Mouse (Mus musculus) urinary bladder, postnatal 4 days (tissue): ENCODE measurements around the gene Tex38.

ENCODE experiments used
- DNase-seq, 2 experiments: peaks; one replicate each; pipeline ENCODE4 v3.0.0; 2021 to 2022; ENCODE audit warnings: low spot score in 2 of 2

The Tex38 gene

GRCm38 (mm10) chr4:115780918-115781317, at the start of gene Tex38:
TSS of gene Tex38 (minus strand) at chr4:115781018.
- no peak for DNase-seq

GRCm38 (mm10) chr4:115830491-115830890, 49.7 kb upstream of the Tex38 start:
- no peak for DNase-seq

GRCm38 (mm10) chr4:115828572-115828902, 47.7 kb upstream of the Tex38 start:
- no peak for DNase-seq

DNA sequence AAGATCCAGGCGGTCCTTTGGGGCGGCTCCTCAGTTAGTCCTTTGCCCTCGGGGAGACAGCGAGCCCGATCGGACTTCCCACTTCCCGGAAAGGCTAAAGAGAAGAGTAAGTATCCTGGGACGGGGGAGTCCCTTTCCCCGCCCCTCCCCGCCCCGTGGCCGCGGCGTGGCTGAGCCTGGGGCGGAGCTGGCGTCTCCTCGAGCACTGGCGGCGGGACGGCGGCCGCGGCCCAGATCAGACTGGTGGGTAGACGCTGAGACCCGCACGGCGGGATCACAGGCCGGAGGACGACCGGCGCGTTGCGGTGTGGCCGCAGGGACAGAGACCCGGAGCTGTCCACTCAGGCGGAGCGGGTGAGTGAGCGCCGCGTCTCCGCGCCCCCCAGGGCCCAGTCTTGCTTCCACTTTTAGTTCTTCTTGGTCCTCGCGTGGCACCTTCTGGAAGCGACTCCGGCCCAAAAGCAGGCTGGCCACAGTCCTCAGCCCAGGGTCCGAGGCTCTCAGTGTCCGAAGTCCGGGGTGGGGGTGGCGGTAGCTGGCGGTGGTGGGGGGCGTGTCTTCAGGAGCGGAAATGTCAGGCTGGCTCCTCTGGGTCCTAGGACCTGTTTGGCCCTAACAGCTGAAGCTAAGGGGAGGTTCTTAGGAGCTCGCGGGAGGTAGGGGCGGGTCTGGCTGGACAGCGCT, 47.2 kb upstream of the Tex38 start, which contains the start of gene Mob3c:
Mob3c (plus strand) TSS at position 205 of the 684 bp plus-strand sequence.
- DNase-seq = peak; percentile 76 to 77

DNA sequence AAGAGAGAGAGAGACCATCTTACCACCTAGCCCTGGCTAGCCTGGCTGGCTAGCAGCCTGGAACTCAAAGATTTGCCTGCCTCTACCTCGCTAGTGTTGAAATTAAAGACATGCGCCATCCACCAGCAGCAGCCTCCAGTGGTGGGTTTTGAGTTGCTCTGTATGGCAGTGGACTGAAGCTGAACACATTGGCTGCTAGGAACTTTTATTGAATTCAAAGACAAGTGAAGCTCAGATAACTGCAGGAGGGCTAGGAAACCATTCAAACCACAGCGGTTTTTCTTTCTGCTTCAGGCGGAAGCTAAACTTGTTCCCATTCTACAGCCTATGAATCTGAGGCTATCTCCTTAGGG, 46.7 kb upstream of the Tex38 start:
- no peak for DNase-seq

DNA sequence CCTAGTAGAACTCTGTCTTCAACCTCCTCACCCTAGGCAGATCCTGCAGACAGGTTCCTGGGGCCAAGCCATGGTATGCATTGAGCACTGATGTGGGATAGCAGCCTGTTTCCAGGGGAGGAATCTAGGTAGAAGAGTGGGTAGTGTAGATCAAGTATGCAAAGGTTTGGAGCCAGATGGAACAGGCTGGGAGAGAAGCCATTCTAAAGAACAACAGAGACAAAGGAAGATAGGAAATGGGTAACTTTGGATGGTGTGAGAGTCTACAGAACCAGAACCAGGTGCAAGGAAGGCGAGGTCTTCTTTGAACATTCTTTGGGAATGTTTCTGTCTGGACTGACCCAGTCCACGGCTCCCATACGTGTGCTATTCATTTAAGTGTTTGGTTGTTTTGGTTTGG, 46.2 kb upstream of the Tex38 start:
- no peak for DNase-seq

DNA sequence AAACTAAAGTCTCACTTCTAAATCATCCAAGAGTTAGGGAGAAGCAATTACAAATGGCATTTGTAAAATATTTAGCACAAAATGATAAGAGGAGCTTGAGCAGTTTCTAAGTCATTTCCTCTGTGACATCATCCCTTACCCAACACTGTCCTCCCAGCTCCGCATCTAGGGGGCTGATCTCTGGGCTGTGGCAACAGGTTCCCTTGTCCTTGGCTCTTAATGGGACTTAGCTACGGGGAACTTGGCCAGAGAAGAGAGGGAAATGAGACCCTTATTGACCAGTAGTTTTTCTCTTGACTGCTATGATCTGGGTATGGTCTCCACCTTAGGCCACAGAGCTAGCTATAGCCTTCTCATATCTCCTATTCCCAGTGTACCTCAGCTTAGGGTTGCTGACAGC, 44.5 kb upstream of the Tex38 start:
- DNase-seq = no peak

DNA sequence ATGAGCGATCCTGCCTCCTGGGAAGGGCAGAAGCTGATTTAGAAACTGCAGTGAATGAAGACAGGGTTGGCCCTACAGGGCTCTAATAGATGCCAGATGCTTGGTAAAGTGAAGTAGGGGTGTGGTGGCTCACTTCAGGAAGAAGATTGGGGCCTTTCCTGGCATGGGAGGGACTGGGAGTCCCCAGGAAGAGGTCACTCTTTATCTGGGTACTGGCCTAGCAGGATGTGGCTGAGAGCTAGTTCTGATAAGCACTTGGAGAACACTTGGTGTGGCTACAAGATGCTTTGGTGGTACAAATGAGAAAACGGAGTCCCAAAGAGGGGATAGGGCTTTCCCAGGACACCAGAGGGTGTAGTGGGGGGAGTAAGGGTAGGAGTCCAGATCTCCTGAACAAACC, 43.4 kb upstream of the Tex38 start:
- DNase-seq = no peak

DNA sequence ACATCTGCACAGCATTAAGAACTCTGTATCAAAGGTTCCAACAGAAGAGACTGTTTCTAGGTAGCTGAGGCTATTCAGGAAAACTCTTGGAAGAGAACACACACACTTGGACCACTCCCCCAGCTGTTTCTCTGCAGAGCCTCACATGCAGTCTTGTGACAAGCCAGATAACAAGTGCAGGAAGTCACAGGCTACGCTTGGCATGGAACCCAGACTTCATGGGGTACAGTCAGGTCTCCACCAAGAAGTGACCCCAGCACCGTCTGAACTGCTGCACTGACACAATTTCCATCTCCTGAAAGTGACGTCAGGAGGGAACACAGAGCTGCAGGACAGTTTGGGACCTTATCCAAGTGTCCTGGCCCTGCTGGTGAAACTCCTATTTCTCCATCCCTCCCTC, 41.1 kb upstream of the Tex38 start:
- DNase-seq = no peak

GRCm38 (mm10) chr4:115821431-115821830, 40.6 kb upstream of the Tex38 start:
- DNase-seq = peak in 1 of 2 experiments; percentile 4

- DNase-seq = peak in 1 of 2 experiments; percentile 6
Observed at GRCm38 (mm10) chr4:115820944-115821343, 40.1 kb upstream of the Tex38 start.

GRCm38 (mm10) chr4:115820199-115820598, 39.4 kb upstream of the Tex38 start:
- DNase-seq = no peak

GRCm38 (mm10) chr4:115815606-115816005, 34.8 kb upstream of the Tex38 start:
- no peak for DNase-seq

DNA sequence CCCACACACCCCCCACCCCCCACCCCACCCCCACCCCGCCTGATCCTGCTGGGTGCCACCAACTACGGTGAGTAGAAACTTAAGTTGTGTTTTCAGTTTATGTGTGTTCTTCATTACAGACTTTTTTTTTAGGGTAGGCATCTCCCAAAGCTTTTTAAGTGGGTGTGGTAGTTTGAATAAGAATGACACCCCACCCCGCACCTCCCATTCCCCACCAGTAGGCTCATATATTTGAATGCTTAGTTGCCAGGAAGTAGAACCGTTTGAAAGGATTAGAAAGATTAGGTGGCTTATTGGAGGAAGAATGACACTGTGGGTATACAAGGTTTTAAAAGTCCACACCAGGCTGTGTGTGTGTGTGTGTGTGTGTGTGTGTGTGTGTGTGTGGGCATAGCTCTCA, 31.5 kb upstream of the Tex38 start:
- DNase-seq = no peak

DNA sequence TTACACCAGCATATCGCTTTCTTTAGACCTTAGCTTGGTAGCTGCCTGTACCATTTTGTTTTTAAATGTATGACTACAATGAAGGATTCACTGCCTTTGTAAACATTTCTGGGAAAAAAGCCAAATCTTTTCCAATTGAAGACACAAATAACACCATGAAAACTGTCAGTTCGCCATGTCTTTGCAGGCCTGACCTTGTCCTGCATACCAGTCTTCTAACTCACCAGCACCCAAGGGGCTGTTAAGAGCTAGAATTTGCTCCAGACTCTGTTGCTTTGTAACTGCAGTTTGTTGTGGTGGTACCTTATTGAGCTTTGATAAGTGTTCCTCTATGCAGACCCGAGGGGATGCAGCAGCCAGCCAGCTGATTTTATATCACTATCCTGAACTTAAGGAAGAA, 19.2 kb upstream of the Tex38 start:
- DNase-seq = no peak

DNA sequence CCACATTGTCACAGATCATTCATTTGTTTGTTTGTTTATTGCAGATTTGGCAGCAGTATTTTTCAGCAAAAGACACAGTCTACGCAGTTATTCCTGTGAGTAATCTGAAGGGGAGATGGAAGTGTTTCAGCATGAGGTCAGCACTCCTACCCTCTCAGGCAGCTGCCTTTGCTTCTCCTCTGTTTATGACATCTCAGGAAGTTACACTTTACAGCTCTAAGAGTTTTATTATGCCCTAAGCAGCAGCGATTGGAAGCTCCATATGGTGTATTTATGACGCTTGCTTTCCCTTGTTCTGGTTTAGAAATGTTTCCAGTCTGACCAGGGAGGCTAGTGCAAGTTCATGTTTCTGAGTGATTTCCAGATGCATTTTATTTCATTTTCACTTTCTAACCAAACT, 14.5 kb upstream of the Tex38 start:
- DNase-seq = no peak

DNA sequence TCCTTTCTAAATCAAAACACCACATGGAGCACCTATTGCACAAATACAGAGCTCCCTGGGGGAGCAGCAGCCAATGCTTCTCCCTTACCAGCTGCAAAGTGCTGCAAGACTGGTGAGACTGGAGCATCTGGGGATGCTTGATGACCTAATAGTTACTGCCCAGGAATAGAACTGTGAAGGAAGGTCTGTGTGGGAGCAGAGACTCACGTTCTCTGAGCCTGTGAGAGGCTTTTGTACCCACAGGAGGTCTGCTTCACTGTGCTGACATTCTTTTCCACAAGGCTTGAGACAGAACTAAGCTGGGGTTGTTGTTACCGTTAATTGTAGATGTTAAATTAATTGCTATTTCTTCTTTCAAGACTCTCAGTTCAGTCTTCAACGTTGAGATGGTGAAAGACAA, 10.0 kb upstream of the Tex38 start:
- DNase-seq = no peak

GRCm38 (mm10) chr4:115785511-115786034, 4.8 kb upstream of the Tex38 start:
- no peak for DNase-seq

DNA sequence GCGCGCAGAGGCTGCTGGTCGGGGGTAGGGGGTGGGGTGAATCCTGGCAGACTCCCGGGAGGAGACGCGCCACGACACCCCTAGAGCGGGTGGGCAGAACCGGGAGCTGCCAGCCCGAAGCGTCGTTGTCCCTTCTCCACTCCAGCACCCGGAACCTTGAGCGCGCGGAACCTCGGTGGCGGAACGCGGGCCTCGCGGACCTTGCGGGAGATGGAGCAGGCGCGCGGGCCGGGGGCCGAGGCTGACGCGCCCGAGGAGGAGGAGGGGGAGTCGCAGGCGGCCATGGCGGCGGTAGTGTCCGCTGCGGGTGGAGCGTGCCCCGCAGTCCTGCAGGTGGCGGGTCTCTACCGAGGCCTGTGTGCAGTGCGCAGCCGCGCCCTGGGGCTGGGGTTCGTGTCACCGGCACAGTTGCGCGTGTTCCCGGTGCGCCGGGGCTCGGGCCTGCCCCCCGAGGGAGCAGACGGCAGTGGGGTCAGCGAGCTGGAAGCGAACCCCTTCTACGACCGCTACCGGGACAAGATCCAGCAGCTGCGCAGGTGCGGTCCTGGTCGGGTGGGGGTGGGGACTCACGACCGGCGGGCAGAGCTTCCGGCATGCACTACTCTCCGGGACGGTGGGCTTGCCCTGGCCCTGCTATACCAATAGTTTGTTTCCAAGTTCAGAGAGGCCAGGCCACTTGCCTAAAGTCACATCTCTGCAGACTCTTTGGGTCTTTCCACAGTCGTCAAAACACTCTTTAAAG, 4.1 kb upstream of the Tex38 start, which contains the start of gene Atpaf1:
Atpaf1 (plus strand) TSS at position 44 of the 742 bp plus-strand sequence.
- peak; percentile 73 to 82 for DNase-seq

GRCm38 (mm10) chr4:115782026-115782805, 1.4 kb upstream of the Tex38 start:
- no peak for DNase-seq

GRCm38 (mm10) chr4:115780269-115780668, 549 bp downstream of the Tex38 start:
- DNase-seq = no peak

DNA sequence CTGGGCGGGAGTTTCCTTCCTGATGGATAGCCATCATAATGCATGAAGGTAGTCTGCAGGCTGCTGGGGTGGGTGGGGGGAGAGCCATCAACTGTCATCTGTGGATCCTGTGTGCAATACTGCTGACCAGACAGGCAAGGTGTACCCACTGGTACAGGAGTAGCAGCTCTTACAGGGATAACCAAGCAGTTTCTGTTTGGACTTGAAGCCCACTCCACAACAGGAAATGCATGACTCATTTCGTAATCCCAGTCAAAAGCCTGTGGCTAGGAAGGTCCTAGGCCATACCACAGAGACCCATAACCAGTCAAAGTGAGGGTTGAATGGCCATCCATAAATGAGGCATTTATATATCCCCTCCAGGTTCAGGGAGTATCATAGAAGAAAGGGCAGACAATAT, 3.2 kb downstream of the Tex38 start:
- DNase-seq = no peak
